Mouse (Mus musculus) E14TG2a.4 (cell line): ENCODE data around the gene Cnpy2.

Source experiments
- H3K27me3 ChIP-seq: 2 replicates; pipeline ENCODE4 v1.6.1; 2014; ENCODE audit warnings: low read length, control low read depth; ENCODE audit not compliant: insufficient read depth
- H3K36me3 ChIP-seq: 2 replicates; pipeline ENCODE4 v1.6.1; 2014; ENCODE audit warnings: low read length, control low read depth; ENCODE audit not compliant: insufficient read depth
- H3K4me1 ChIP-seq: replicated peaks from 2 replicates; pipeline ENCODE4 v1.6.1; 2014; ENCODE audit warnings: low read depth, low read length, control low read depth
- H3K4me3 ChIP-seq: replicated peaks from 2 replicates; pipeline ENCODE4 v1.5.1; 2014; ENCODE audit warnings: mild to moderate bottlenecking, low read length
- H3K9me3 ChIP-seq: 2 replicates; pipeline ENCODE4 v1.6.1; 2014; ENCODE audit warnings: low read length, control low read depth
- CTCF ChIP-seq: conservative IDR thresholded peaks from 2 replicates; pipeline ENCODE4 v1.5.1; 2014; ENCODE audit warnings: low read length
- NANOG ChIP-seq: IDR thresholded peaks from 2 replicates; pipeline ENCODE4 v1.6.1; 2014; ENCODE audit warnings: borderline replicate concordance, low read length, mixed read lengths
- POU5F1 ChIP-seq: IDR thresholded peaks from 2 replicates; pipeline ENCODE4 v1.6.1; 2014; ENCODE audit warnings: low read length, borderline replicate concordance

The Cnpy2 gene

DNA sequence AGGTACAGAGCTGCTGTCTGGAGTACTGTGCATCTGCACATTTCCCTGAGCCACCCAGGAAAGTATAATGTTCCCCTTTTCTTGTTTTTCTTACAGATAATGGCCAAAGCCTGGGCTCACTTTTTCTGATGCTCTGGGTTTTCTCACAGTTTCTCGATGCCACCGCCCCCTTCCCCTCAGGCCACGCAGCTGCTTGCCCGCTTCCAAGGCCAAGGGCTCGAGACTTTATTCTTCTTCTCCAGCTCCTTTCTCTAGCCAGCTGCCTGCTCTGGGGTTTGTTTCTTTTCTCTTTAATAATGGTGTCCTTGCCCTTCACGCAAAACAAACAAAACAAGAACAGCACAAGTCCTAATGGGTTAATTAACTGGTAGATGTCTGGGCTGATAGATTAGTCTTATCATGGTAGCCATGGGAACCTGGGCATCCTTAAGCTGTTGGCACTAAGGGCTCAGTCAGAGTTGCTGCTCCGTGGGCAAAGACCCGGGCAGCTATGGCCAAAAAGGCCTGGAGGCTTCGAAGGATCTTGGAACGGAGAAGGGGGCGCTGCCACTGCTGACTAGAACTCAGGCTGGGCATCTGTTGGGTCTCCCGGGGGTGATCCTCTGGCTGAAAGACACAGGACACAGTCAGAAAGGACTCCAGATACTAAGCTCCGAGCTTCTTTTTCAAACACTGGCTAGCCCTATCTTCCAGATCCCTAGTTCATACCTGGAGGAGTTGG lies 25.7 kb upstream of the Cnpy2 start:
- Histone ChIP-seq H3K27me3 (no peaks in the 10 kb centered on the region), H3K36me3 (peaks cover 15% of the 10 kb centered on the region), H3K9me3 (no peaks in the 10 kb centered on the region), H3K4me3 (peak overlapping the region; percentile 66; the same call in 1 of the 2 replicates), H3K4me1 (peaks cover 45% of the 10 kb centered on the region)
- no peak for TF ChIP-seq NANOG
- no peak for TF ChIP-seq POU5F1
- TF ChIP-seq CTCF: no peak

DNA sequence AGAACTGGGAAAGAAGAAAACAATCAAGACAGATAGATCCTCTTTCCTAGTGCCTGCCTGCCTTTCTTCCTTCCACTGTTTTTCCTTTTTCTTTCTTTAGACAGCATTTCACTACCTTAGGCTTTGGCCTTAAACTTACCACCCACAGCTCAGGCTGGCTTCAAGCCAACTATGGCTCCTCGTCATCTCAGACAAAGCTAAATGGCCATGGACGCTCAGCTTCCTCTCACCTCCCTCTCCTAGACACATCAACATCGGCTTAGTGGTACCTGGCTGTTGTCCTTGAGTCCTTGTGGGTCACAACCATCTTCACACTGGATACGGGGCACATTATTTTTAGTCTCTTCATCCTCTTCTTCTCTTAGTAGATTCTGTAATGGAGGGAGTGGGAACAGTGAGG lies 25.0 kb upstream of the Cnpy2 start:
- no peak for TF ChIP-seq CTCF
- TF ChIP-seq POU5F1: no peak
- TF ChIP-seq NANOG: no peak
- peaks cover 9% of the 10 kb centered on the region for H3K36me3 ChIP-seq
- H3K4me3 ChIP-seq: peak overlapping the region; percentile 66
- peaks cover 51% of the 10 kb centered on the region for H3K4me1 ChIP-seq
- no peaks in the 10 kb centered on the region for H3K27me3 ChIP-seq
- no peaks in the 10 kb centered on the region for H3K9me3 ChIP-seq

DNA sequence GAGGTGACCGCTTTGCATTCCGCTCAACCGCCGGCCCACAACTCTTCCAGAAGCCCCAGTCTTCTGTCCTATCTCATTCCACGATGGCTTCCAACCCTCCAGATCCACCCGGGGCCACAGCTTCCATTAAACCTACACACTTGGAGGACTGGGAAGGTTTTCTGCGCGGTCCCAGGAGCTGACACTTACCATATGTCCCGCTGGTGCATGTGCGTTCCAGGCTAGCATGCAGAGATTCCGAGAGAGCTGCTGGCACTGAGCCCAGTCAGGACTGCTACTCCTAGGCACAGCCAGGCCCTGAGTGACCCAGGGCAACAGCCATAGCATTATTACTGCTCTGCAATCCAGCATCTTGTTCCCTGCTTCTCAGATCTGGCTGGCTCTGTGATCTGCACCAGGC lies 24.6 kb upstream of the Cnpy2 start:
- no peaks in the 10 kb centered on the region for H3K27me3 ChIP-seq
- TF ChIP-seq NANOG (no peak), CTCF (no peak), POU5F1 (no peak)
- peak overlapping the region; percentile 66 for H3K4me3 ChIP-seq
- no peaks in the 10 kb centered on the region for H3K9me3 ChIP-seq
- H3K4me1 ChIP-seq: peaks cover 54% of the 10 kb centered on the region
- H3K36me3 ChIP-seq: peaks cover 5% of the 10 kb centered on the region

DNA sequence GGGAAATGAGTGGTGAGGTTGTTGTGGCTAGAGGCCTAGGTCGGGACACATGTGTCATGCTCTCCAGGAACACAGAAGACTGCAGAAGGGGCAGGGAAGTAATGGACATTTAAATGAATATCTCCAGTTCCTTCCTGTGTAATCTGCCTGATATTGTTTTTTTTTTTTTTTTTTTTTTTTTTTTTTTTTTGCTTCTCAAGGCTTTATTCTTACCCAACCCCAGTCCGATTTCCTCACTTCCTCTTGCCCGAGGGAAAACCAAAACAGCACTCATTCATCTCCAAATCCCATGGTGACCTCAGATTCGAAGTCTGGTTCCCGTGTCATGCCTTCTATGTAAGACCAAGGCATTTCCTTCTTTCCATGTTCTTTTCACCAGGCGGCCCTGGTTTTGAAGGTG lies 24.0 kb upstream of the Cnpy2 start:
- no peak for TF ChIP-seq CTCF
- TF ChIP-seq NANOG: no peak
- TF ChIP-seq POU5F1: no peak
- no peaks in the 10 kb centered on the region for H3K9me3 ChIP-seq

DNA sequence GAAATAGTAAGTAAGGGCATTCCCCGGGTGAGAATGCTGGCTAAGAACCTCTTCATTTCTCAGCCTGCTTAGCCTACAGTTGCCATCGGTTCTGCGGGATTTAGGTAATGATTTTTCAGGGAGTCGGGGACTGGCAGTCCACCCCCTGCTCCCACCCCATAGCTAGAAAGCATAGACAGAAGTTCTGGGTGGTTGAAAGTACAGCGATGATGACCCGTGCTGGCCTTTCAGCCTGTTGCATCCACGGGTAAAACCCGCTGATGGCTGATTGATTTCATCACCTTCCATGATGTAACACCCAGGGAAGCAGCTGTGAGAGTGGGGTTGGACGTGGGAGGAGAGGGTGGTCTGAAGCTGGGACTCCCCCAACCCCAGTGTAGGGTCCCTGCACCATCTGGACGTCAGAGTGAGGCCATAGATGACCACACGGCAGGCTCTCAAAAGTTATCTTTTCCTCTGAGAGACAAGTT lies 23.5 kb upstream of the Cnpy2 start, which contains the start of gene Il23a:
Gene Il23a, minus strand, starts transcription at position 51 of the 470 bp plus-strand sequence.
- no peaks in the 10 kb centered on the region for H3K36me3 ChIP-seq
- TF ChIP-seq CTCF: no peak
- H3K4me1 ChIP-seq: peaks cover 56% of the 10 kb centered on the region
- H3K9me3 ChIP-seq: no peaks in the 10 kb centered on the region
- peak within 1 kb of the TSS; percentile 66 for H3K4me3 ChIP-seq
- H3K27me3 ChIP-seq: no peaks in the 10 kb centered on the region

More for the DNA sequence above, 24.0 kb upstream of the Cnpy2 start:
- no peaks in the 10 kb centered on the region for H3K27me3 ChIP-seq
- peaks cover 54% of the 10 kb centered on the region for H3K4me1 ChIP-seq
- H3K4me3 ChIP-seq: peak overlapping the region; percentile 66
- H3K36me3 ChIP-seq: no peaks in the 10 kb centered on the region

DNA sequence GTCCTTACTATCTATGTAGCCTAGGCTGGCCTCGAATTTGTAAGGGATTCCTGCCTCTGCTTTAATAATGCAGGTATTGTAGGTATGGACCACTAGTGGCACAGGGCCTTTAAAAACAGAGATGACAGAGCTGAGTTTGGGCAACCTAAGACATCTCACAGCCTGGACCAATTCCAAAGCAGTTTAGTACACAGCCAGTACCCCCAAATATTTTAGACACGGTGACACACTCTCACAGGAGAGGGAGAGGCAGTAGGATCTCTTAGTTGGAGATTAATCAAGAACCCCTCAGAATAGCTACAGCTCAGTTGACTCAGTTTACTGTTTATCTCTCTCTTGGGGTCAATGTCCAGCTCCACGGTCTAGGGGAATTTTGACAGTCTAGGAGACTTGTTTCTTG lies 19.9 kb upstream of the Cnpy2 start:
- TF ChIP-seq NANOG (no peak), POU5F1 (no peak), CTCF (no peak)
- Histone ChIP-seq H3K4me3 (peak overlapping the region; percentile 91), H3K4me1 (peaks cover 55% of the 10 kb centered on the region), H3K36me3 (peaks cover 24% of the 10 kb centered on the region), H3K27me3 (no peaks in the 10 kb centered on the region), H3K9me3 (no peaks in the 10 kb centered on the region)

DNA sequence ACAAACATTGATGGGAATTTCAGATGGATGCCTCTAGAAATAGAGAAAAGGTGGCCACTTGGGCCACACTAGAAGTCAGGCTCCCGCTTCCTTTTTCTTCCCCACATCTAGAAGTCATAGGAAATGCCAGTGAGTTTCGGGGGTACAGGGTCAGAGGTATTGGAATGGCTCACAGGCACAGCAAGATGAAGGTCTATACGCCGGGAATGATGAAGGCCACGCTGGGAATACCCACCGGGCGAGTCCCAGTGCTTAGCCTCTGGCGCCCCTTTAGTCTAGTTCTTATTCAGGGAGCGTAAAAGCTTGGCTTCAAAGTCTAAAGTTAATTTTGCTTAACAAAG lies 19.5 kb upstream of the Cnpy2 start:
- H3K36me3 ChIP-seq: peaks cover 25% of the 10 kb centered on the region
- TF ChIP-seq POU5F1 (no peak), NANOG (no peak), CTCF (no peak)
- no peaks in the 10 kb centered on the region for H3K27me3 ChIP-seq
- H3K4me3 ChIP-seq: peak overlapping the region; percentile 91
- peaks cover 51% of the 10 kb centered on the region for H3K4me1 ChIP-seq
- no peaks in the 10 kb centered on the region for H3K9me3 ChIP-seq

DNA sequence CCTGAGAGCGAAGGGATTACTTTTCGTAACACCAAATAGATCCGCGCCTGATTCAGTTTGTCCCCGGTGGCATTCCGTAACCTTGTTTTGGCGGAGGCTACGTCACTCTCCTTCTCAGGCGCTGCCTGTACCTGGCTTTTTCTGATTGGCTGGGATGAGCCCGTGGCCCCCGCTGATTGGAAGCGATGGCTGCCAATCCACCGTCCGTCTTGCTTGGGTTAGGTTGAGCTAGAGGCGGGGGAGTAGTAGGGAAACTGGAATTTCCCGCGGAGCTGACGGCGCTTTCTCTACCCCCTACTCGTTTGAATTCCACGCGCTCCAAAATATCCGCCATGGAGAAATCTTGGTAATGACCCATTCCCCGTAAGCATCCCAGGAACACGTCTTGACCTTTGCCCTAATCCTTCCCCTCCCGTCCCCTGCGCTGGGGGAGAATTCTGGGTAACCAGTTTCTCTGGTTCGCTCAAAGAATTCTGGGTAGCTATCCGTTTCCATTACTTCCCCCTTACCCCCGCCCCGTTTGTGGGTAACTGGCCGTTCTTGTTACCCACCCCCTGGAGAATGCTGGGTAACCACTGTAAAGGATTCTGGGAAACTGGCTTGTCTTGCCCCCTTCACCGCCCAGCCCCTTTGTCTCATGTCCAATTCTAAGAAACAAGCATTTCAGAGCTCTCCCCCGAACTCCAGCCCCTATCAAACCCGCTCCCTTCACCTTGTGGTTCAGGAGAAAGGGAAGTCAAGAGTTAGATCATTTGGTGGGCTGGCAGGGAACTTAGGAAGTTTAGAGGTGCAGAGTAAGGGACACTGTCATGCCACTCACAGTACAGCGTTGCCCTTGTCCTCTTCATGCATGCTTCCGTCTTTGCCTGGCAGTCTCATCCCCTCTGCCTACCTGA lies 18.9 kb upstream of the Cnpy2 start, which contains the start of gene Pan2:
Gene Pan2, plus strand, starts transcription at position 210 of the 896 bp plus-strand sequence.
- H3K27me3 ChIP-seq: no peaks in the 10 kb centered on the region
- H3K9me3 ChIP-seq: no peaks in the 10 kb centered on the region

More for the DNA sequence above, 18.9 kb upstream of the Cnpy2 start, which contains the start of gene Pan2:
- TF ChIP-seq NANOG (no peak), POU5F1 (no peak), CTCF (no peak)
- Histone ChIP-seq H3K4me1 (peaks cover 45% of the 10 kb centered on the region), H3K36me3 (peaks cover 31% of the 10 kb centered on the region), H3K4me3 (peak within 1 kb of the TSS; percentile 91)
